Mouse (Mus musculus) midbrain, embryonic 11.5 days (tissue): Measurements from ENCODE around the gene Tnnt3. TPM values are rescaled to one million over a fixed set of nuclear protein-coding genes. Genes with fewer than 3 reads are reported as not detected.

Source experiments
- ATAC-seq: fragments of 200-750 bp; cut with Nextera tagmentation; 2 replicates; pipeline ENCODE4 v1.8.0; 2017; ENCODE audit warnings: moderate TSS enrichment, moderate library complexity; ENCODE audit not compliant: low FRiP score
- DNase-seq: peaks from one replicate; pipeline ENCODE4 v3.0.0; 2015; ENCODE audit warnings: low spot score; ENCODE audit errors: missing footprints
- H3K27ac ChIP-seq: fragments of 300-500 bp; sonication (generic); 2 replicates; pipeline ENCODE4 v1.5.1; 2014; ENCODE audit warnings: low read depth, low read length
- H3K27me3 ChIP-seq: fragments of 300-500 bp; sonication (generic); 2 replicates; pipeline ENCODE4 v1.6.1; 2014; ENCODE audit warnings: mild to moderate bottlenecking, low read length, moderate library complexity, mixed read lengths; ENCODE audit not compliant: control insufficient read depth, insufficient read depth
- H3K36me3 ChIP-seq: fragments of 300-500 bp; sonication (generic); 2 replicates; pipeline ENCODE4 v1.6.1; 2014; ENCODE audit warnings: mild to moderate bottlenecking, low read length, moderate library complexity, mixed read lengths; ENCODE audit not compliant: control insufficient read depth, insufficient read depth
- H3K4me1 ChIP-seq: fragments of 300-500 bp; sonication (generic); 2 replicates; pipeline ENCODE4 v1.6.1; 2014; ENCODE audit warnings: low read length; ENCODE audit not compliant: control insufficient read depth, insufficient read depth
- H3K4me2 ChIP-seq: fragments of 300-500 bp; sonication (generic); 2 replicates; pipeline ENCODE4 v1.6.1; 2014; ENCODE audit warnings: mild to moderate bottlenecking, moderate library complexity
- H3K4me3 ChIP-seq: fragments of 300-500 bp; sonication (generic); 2 replicates; pipeline ENCODE4 v1.5.1; 2014; ENCODE audit warnings: low read depth, low read length
- H3K9ac ChIP-seq: fragments of 300-500 bp; sonication (generic); 2 replicates; pipeline ENCODE4 v1.6.1; 2014; ENCODE audit warnings: low read length
- H3K9me3 ChIP-seq: fragments of 300-500 bp; sonication (generic); 2 replicates; pipeline ENCODE4 v1.6.1; 2016; ENCODE audit warnings: low read length; ENCODE audit not compliant: control insufficient read depth
- WGBS: fragments of 180-500 bp; shearing (Covaris S2); extraction: QIAGEN DNeasy Blood & Tissue Kit; methylation state at CpG from one replicate; pipeline ENCODE4 v1.1.7; 2014; 5-methylcytosine and 5-hydroxymethylcytosine counted together
- polyA plus RNA-seq: library from polyadenylated mRNA; unstranded; fragments of >200 nt; fragmentation: Nextera tagmentation; extraction: Ambion mirVana; gene quantifications from 2 replicates; pipeline ENCODE4 v1.2.1, GENCODE M21; 2014

Tnnt3 gene
- polyA plus RNA-seq, result 0.77 and 2.0 TPM in 2 replicates

GRCm38 (mm10) chr7:142498575-142498974 is at the start of gene Tnnt3:
Tnnt3 (plus strand) TSS chr7:142498836.
- ATAC-seq, result no peak
- no peak within 1 kb of the TSS for H3K9ac ChIP-seq
- H3K9me3 ChIP-seq, result no peaks in the 10 kb centered on the region
- no peaks in the 10 kb centered on the region for H3K4me1 ChIP-seq
- H3K36me3 ChIP-seq, result no peaks in the 10 kb centered on the region
- no peak for DNase-seq
- no peak within 1 kb of the TSS for H3K4me2 ChIP-seq
- H3K27me3 ChIP-seq, result no peaks in the 10 kb centered on the region
- WGBS, result 73% methylated on average over 2 of the region's 2 CpGs
- no peak within 1 kb of the TSS for H3K4me3 ChIP-seq
- no peak within 1 kb of the TSS for H3K27ac ChIP-seq

DNA sequence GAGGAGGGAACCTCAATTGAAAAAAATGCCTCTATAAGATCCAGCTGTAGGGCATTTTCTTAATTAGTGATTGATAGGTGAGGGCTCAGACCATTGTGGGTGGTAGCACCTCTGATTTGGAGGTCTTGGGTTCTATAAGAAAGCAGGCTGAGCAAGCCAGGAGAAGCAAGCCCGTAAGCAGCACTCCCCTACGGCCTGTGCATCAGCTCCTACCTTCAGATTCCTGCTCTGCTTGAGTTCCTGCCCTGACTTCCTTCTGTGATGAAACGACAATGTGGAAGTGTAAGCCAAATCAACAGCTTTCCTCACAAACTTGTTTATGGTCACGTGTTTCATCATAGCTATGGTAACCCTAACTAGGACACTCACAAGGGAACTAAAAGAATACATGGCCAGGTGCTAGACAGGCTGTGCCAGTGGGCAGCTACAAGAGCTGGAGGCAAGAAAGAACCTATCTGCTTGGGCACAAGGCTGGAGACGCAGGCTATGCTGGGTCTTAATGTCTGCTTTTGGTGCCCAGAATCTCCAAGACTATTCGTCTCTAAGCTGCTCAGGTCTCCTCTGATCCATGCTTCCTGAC is 49.5 kb upstream of the Tnnt3 start:
- Histone ChIP-seq H3K4me2 (no peak overlapping the region), H3K36me3 (no peaks in the 10 kb centered on the region), H3K4me3 (no peak overlapping the region), H3K27ac (no peak overlapping the region), H3K9me3 (no peaks in the 10 kb centered on the region), H3K9ac (no peak overlapping the region), H3K4me1 (no peaks in the 10 kb centered on the region), H3K27me3 (no peaks in the 10 kb centered on the region)
- WGBS, result 78% methylated on average over 6 of the region's 6 CpGs
- DNase-seq, result no peak
- ATAC-seq, result no peak

- Histone ChIP-seq H3K4me1 (peaks cover 7% of the 10 kb centered on the region; the same call in 1 of the 2 replicates), H3K27ac (no peak overlapping the region; the same call in 1 of the 2 replicates), H3K4me3 (no peak overlapping the region), H3K9me3 (no peaks in the 10 kb centered on the region), H3K27me3 (no peaks in the 10 kb centered on the region), H3K36me3 (no peaks in the 10 kb centered on the region), H3K4me2 (no peak overlapping the region), H3K9ac (no peak overlapping the region; the same call in 1 of the 2 replicates)
- WGBS, result 10% methylated on average over 1 of the region's 1 CpGs
- DNase-seq (peak; percentile 79), ATAC-seq (no peak)
Measured at GRCm38 (mm10) chr7:142454706-142455105, 43.9 kb upstream of the Tnnt3 start.

- H3K27me3 ChIP-seq, result no peaks in the 10 kb centered on the region
- peaks cover 7% of the 10 kb centered on the region; the same call in 1 of the 2 replicates for H3K4me1 ChIP-seq
- no peak overlapping the region; the same call in 1 of the 2 replicates for H3K27ac ChIP-seq
- no peak overlapping the region for H3K4me3 ChIP-seq
- ATAC-seq, result no peak
- DNase-seq, result peak; percentile 51
- no peak overlapping the region for H3K4me2 ChIP-seq
- H3K9me3 ChIP-seq, result no peaks in the 10 kb centered on the region
- H3K36me3 ChIP-seq, result no peaks in the 10 kb centered on the region
- WGBS, result 61% methylated on average over 2 of the region's 2 CpGs
- no peak overlapping the region for H3K9ac ChIP-seq
Measured at GRCm38 (mm10) chr7:142455251-142455650, 43.4 kb upstream of the Tnnt3 start.

DNA sequence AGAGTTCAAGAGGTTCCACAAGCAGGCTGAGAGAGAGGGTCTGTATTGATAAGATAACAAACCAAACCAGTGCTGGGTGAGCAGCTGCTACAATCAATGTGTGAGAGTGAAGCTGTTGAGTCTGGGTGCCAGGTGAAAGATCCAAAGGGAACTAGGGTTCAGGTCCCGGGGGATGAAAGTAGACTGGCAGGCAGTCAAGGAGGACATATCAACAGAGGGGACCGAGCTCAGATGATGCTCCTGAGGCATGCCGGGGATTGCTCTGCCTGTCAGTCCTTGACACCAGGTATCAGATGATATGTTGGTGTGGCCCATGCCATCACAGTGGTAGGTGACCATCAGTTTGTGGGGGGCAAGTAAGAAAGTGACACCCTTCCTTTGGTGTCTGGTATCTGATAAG is 41.8 kb upstream of the Tnnt3 start:
- peaks cover 7% of the 10 kb centered on the region; the same call in 1 of the 2 replicates for H3K4me1 ChIP-seq

GRCm38 (mm10) chr7:142457227-142457811 is 41.3 kb upstream of the Tnnt3 start:
- H3K27me3 ChIP-seq, result no peaks in the 10 kb centered on the region
- 0 out of 2 replicates have a peak, but pooled peaks have one; percentile 46 for ATAC-seq
- peak; percentile 90 for DNase-seq

More for the DNA sequence above, 41.8 kb upstream of the Tnnt3 start:
- H3K9me3 ChIP-seq, result no peaks in the 10 kb centered on the region
- WGBS, result 75% methylated on average over 3 of the region's 3 CpGs
- ATAC-seq (0 out of 2 replicates have a peak, but pooled peaks have one; percentile 4), DNase-seq (no peak)
- H3K4me2 ChIP-seq, result no peak overlapping the region
- H3K27ac ChIP-seq, result no peak overlapping the region
- no peak overlapping the region for H3K4me3 ChIP-seq
- no peaks in the 10 kb centered on the region for H3K36me3 ChIP-seq
- H3K27me3 ChIP-seq, result no peaks in the 10 kb centered on the region
- no peak overlapping the region for H3K9ac ChIP-seq

DNA sequence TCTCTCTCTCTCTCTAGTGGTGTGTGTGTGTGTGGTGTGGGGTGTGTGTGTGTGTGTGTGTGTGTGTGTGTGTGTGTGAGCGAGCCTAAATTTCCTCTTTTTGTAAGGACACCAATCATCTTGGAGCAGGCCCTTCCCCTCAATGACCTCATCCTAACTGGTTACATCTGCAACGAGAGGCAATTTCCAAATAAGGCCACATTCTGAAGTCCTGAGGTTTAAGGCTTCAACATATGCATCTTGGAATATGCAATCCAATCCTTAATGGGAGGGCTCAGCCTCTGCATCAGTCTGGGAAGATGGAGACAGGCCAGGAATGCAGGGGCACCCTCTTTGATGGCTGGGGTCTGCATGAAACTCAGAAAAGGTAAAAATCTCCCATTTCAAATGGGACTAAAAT is 40.6 kb upstream of the Tnnt3 start:
- Histone ChIP-seq H3K4me3 (no peak overlapping the region), H3K9me3 (no peaks in the 10 kb centered on the region), H3K27me3 (no peaks in the 10 kb centered on the region), H3K36me3 (no peaks in the 10 kb centered on the region), H3K27ac (no peak overlapping the region), H3K4me1 (peaks cover 7% of the 10 kb centered on the region; the same call in 1 of the 2 replicates), H3K9ac (no peak overlapping the region), H3K4me2 (no peak overlapping the region)
- no peak for DNase-seq
- no peak for ATAC-seq
- 63% methylated on average over 2 of the region's 2 CpGs for WGBS

More at GRCm38 (mm10) chr7:142457227-142457811, 41.3 kb upstream of the Tnnt3 start:
- no peak overlapping the region for H3K9ac ChIP-seq
- H3K27ac ChIP-seq, result no peak overlapping the region
- 25% methylated on average over 3 of the region's 3 CpGs for WGBS
- H3K36me3 ChIP-seq, result no peaks in the 10 kb centered on the region
- no peaks in the 10 kb centered on the region for H3K9me3 ChIP-seq
- no peak overlapping the region for H3K4me3 ChIP-seq
- H3K4me2 ChIP-seq, result no peak overlapping the region
- peaks cover 7% of the 10 kb centered on the region; the same call in 1 of the 2 replicates for H3K4me1 ChIP-seq

GRCm38 (mm10) chr7:142458676-142459298 is 39.8 kb upstream of the Tnnt3 start:
- 90% methylated on average over 5 of the region's 5 CpGs for WGBS
- ATAC-seq (no peak), DNase-seq (peak; percentile 78)
- Histone ChIP-seq H3K4me2 (no peak overlapping the region), H3K4me1 (peaks cover 7% of the 10 kb centered on the region; the same call in 1 of the 2 replicates), H3K9ac (no peak overlapping the region), H3K4me3 (no peak overlapping the region), H3K36me3 (no peaks in the 10 kb centered on the region), H3K27me3 (no peaks in the 10 kb centered on the region), H3K9me3 (no peaks in the 10 kb centered on the region), H3K27ac (no peak overlapping the region)

- H3K4me2 ChIP-seq, result no peak overlapping the region
- no peak for DNase-seq
- 91% methylated on average over 2 of the region's 2 CpGs for WGBS
- no peak overlapping the region for H3K27ac ChIP-seq
- peaks cover 7% of the 10 kb centered on the region; the same call in 1 of the 2 replicates for H3K4me1 ChIP-seq
- H3K36me3 ChIP-seq, result no peaks in the 10 kb centered on the region
- no peak overlapping the region for H3K9ac ChIP-seq
- H3K4me3 ChIP-seq, result no peak overlapping the region
- ATAC-seq, result no peak
- H3K27me3 ChIP-seq, result no peaks in the 10 kb centered on the region
- H3K9me3 ChIP-seq, result no peaks in the 10 kb centered on the region
Measured at GRCm38 (mm10) chr7:142459299-142459691, 39.3 kb upstream of the Tnnt3 start.
